Mouse (Mus musculus): ENCODE results near the gene Wwox. TPM values are rescaled to one million over a fixed set of nuclear protein-coding genes. Genes with fewer than 3 reads are reported as not detected.

The Wwox gene
- total RNA-seq, 2 experiments from 2014 or later = 11.4 to 13.4 TPM

- no peak for DNase-seq (ENCODE audit: low spot score in 2 of 2)
These were observed 567.8 kb downstream of the Wwox start for GRCm38 (mm10) chr8:115007280-115007679.

- no peak for DNase-seq (ENCODE audit: low spot score in 2 of 2)
These were observed 569.5 kb downstream of the Wwox start for GRCm38 (mm10) chr8:115008624-115009620.

GRCm38 (mm10) chr8:115009897-115010768, 570.7 kb downstream of the Wwox start:
- no peak for DNase-seq (ENCODE audit: low spot score in 2 of 2)

GRCm38 (mm10) chr8:115010769-115011073, 571.3 kb downstream of the Wwox start:
- DNase-seq (ENCODE audit: low spot score in 2 of 2) = no peak

- DNase-seq (ENCODE audit: low spot score in 2 of 2) = no peak
These were observed 580.2 kb downstream of the Wwox start for GRCm38 (mm10) chr8:115019661-115020060.

GRCm38 (mm10) chr8:115021731-115022130, 582.3 kb downstream of the Wwox start:
- no peak for DNase-seq (ENCODE audit: low spot score in 2 of 2)

GRCm38 (mm10) chr8:115024062-115024461, 584.6 kb downstream of the Wwox start:
- DNase-seq (ENCODE audit: low spot score in 2 of 2) = no peak

GRCm38 (mm10) chr8:115025390-115026098, 586.1 kb downstream of the Wwox start:
- DNase-seq (ENCODE audit: low spot score in 2 of 2) = no peak

- no peak for DNase-seq (ENCODE audit: low spot score in 2 of 2)
These were observed 586.7 kb downstream of the Wwox start for GRCm38 (mm10) chr8:115026201-115026600.

GRCm38 (mm10) chr8:115033194-115033593, 593.7 kb downstream of the Wwox start:
- DNase-seq (ENCODE audit: low spot score in 2 of 2) = no peak

- no peak for DNase-seq (ENCODE audit: low spot score in 2 of 2)
These were observed 596.6 kb downstream of the Wwox start for GRCm38 (mm10) chr8:115036016-115036415.

GRCm38 (mm10) chr8:115038426-115038825, 599.0 kb downstream of the Wwox start:
- DNase-seq (ENCODE audit: low spot score in 2 of 2) = no peak

GRCm38 (mm10) chr8:115045746-115046145, 606.3 kb downstream of the Wwox start:
- DNase-seq (ENCODE audit: low spot score in 2 of 2) = no peak

GRCm38 (mm10) chr8:115046496-115046895, 607.0 kb downstream of the Wwox start:
- DNase-seq (ENCODE audit: low spot score in 2 of 2) = no peak

- DNase-seq (ENCODE audit: low spot score in 2 of 2) = no peak
These were observed 618.9 kb downstream of the Wwox start for GRCm38 (mm10) chr8:115058193-115058835.

- DNase-seq (ENCODE audit: low spot score in 2 of 2) = no peak
These were observed 624.2 kb downstream of the Wwox start for GRCm38 (mm10) chr8:115063623-115064022.

- no peak for DNase-seq (ENCODE audit: low spot score in 2 of 2)
These were observed 625.2 kb downstream of the Wwox start for GRCm38 (mm10) chr8:115064691-115065090.

- DNase-seq (ENCODE audit: low spot score in 2 of 2) = no peak
These were observed 625.9 kb downstream of the Wwox start for GRCm38 (mm10) chr8:115065386-115065785.

- no peak for DNase-seq (ENCODE audit: low spot score in 2 of 2)
These were observed 627.1 kb downstream of the Wwox start for GRCm38 (mm10) chr8:115066550-115067058.

- no peak for DNase-seq (ENCODE audit: low spot score in 2 of 2)
These were observed 629.3 kb downstream of the Wwox start for GRCm38 (mm10) chr8:115068723-115069122.

- no peak for DNase-seq (ENCODE audit: low spot score in 2 of 2)
These were observed 630.8 kb downstream of the Wwox start for GRCm38 (mm10) chr8:115070225-115070624.
